Mouse (Mus musculus) heart, adult 9 months (tissue): Measurements from ENCODE around the gene Tulp2.
"Not testable (repeated sequence)": the region's sequence is repeated elsewhere in the genome, so short reads cannot be mapped to it uniquely, and the experiment has no call there.

Experiments used
- DNase-seq, 2 experiments: peaks; one replicate each; pipeline ENCODE4 v3.0.0; 2022; ENCODE audit warnings: low spot score in 2 of 2

The Tulp2 gene

DNA sequence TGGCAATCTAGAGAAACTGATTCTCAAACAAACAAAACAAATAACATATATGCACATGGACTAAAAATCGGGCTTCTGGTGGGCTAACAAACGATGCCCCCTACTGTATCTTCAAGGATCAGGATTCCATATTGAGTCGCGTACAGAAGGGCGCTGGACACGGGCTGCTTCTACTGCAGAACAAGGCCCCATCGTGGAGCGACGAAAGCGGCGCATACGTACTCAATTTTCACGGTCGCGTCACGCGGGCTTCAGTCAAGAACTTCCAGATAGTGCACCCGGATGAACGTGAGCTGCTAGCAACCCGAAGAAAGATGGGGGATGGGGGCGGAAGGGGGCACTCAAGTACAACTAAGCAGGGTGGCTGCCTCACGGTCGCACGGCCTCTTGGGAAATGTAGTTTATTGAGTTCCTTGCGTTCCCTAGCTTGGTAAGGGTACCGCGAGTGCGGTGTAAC, 40.1 kb downstream of the Tulp2 start:
- DNase-seq: peak; percentile 88 to 90

DNA sequence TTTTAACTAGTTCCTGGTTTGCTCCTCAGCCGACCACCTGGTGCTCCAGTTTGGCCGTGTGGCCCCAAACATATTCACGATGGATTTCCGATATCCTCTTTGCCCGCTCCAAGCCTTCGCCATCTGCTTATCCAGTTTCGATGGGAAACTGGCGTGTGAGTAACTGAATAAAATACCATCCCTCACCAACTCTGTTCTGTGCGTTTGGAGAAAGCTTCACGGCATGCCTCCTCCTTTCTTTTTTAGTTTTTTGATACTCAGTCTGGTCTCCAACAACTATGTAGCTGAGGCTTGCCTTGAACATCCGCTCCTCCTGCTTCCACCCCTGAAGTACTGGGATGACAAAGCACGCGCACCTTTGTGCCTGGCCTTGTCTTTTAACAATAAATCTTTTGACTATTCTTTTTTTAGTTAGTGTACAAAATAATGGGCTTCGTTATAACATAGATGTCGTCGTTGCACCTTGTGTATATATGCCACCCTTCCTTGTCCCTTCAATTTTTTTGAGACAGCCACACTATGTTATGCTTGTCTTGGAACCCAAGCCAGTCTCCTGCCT, 40.6 kb downstream of the Tulp2 start:
- DNase-seq: no peak

DNA sequence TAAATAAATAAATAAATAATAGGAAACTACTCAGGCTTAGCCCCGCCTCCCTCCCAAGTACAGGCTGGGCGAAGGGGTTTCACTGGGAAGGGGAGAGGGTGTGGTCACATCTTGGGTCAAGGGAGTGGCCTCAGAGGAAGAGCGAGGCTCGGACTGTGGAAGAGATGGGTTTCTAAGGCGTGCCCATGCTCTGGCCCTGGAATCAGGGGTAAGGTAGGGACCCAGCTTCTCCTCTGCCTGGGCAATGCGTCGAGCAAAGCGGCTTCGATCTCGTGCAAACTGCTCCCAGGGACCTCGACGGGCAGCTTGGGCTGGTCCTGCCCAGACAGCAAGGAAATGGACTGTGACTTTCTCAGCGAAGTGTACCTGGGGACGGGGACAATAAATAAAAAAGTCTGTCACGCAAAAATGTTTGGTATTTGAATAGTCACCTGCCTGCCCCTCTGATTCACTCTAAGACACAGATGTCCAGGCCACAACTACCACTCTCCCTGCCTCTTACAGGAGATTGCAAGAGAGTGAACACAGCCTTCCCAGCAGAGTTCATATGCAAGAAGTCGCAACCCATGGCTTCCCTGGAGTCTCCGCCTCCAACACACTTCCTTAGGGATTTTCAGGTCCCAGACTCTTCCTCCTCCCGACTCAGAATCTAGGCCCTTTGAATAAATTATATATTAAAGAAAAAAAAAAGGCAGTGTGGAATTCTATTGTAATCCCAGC, 41.4 kb downstream of the Tulp2 start:
- DNase-seq: no peak

DNA sequence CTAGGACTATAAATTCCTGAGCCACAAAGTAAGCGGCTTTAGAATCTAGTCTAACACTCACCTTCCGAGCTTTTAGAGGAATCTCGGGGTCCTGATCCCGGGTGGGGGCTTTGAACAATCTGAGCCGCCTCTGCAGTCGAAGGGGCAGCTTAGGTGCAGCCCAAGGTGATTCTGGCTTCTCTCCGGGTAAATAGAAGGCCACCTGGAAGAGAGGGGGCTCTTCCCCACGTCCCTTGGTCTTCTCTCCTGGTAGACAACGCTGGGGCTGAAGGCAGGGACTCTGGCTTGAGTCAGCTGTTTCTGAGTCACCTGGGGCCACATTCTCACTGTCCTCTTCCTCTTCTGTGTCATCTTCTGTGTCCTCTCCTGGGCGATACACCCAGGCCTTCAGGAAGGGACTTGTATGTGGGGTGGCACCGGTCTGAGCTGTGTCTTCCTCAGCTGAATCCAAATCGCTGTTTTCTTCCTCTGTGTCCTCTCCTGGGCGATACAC, 42.0 kb downstream of the Tulp2 start:
- DNase-seq: no peak

DNA sequence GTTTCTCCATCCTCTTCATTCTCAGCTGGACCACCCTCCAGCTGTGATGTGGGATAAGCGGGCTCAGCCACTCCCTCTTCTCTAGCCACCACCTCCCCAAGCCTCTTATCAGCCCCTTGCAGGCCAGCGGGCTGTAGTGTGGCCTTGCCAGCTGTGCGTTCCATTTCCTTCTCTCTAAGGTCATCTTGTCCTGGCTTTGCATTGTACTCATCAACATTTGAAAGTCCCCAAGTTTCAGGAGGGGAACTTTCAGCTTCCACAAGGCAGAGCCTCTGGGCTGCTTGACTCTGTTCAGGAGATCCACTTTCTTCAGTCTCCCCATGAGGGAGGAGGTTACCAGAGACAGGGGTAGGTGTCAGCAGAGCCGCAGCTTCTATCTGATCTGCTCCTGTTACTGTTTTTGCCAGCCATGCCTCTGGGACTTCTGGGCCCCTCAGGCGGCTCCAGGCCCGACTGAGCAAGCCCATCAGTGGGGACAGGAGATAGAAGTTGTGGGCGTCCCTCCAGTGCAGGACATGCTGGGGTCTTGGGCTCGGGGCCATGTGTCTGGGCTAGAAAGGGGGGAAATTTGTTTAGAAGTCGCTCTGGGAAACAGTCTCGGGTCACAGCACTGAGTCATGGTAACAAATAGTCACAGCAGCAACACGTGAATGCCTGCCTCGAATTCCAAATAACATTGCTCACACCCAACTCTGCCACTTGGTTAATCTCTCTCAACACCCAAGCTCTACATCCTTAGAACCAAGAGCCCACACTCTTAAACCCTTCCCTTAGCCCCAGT, 43.4 kb downstream of the Tulp2 start:
- peak; percentile 67 to 70 for DNase-seq

DNA sequence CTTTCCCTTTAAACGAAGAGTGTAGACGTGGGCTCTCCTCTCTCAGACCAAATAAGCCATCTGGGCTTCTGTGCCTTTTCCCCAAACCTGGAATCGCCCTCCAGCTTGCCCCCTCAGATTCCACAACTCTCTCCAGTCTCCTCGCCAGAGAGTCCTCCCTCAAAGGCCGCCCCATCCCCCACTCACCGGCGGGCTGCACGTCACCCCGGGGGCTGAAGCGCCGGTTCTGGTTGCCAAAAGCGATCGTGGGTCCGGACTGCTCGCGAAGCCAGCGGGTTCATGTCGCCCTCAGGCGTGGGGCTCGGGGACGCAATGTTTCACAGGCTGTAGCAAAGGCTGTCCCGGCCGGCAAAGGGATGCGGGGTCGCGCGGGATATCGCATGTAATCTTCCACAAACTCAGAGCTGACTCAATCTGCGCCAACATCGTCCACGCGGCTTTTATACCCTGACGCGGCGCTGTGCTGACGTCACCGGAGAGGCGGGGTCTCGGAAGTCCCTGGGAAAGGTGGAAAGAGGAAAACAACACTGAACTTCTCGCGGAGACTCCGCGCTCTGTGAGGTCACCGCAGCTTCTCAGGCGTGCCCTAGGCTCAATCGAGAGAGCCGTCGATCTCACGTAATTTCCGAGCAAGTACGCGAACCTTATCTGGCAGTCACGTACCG, 44.3 kb downstream of the Tulp2 start, which contains the start of the genes Ppp1r15a and Plekha4:
Ppp1r15a (minus strand) TSS at position 460 of the 665 bp plus-strand sequence.
Plekha4 (plus strand) TSS at position 522 of the 665 bp plus-strand sequence.
- DNase-seq: peak; percentile 95 to 97

DNA sequence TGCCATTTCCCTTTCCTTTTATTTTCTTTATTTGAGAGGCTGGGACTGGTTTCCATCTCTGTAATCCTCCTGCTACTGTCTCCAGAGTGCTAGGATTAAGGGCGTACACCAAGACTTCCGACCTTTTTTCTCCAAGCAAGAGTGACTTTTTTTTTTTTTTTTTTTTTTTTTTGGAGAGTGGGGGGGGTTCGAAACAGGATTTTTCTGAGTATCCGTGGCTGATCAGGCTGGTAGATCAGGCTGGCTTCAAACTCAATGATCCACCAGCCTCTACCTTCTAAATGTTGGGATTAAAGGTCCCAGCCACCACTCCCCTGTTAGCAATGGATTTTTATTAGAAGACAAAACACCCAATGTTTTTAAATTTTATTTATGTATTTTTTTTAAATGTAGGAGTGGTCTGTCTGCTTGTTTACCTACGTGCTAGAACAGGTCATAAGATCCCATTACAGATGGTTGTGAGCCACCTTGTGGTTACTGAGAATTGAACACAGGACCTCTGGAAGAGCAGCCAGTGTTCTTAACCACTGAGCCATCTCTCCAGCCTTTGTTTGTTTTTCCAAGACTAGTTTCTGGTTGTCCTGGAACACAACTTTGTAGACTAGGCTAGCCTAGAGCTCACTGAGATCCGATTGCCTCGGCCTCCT, 44.9 kb downstream of the Tulp2 start:
- peak in 1 of 2 experiments; percentile 43 for DNase-seq

DNA sequence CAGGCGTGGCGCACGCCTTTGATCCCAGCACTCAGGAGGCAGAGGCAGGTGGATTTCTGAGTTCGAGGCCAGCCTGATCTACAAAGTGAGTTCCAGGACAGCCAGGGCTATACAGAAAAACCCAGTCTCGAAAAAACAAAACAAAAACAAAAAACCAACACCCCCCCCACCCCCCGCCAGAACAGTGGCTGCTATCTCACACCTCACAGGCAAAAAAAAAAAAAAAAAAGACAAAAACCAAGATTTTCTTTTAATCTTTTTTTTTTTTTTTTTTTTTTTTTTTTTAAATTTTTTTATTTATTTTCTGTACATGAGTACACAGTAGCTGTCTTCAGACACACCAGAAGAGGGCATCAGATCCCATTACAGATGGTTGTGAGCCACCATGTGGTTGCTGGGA, 45.5 kb downstream of the Tulp2 start:
- not testable (repeated sequence) for DNase-seq

DNA sequence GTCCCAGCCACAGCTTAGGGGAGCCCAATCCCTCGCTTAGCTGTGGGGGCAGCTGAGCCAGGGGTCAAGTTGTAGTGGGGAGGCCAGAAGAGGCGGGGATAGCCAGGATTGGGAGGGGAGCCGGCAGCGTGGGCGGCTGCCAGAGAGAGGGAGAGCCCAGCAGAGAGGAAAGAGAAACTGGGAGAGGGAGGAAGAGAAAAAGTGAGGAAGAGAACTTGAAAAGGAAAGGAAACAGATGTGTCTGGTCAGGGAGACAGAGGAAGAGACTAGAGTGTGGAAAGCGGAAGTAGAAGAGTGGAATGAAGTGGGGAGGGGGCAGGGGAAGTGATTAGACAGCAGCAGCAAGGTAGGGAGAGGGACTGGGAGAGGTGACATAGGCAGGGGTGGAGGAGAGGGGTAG, 47.8 kb downstream of the Tulp2 start:
- peak; percentile 43 to 54 for DNase-seq

DNA sequence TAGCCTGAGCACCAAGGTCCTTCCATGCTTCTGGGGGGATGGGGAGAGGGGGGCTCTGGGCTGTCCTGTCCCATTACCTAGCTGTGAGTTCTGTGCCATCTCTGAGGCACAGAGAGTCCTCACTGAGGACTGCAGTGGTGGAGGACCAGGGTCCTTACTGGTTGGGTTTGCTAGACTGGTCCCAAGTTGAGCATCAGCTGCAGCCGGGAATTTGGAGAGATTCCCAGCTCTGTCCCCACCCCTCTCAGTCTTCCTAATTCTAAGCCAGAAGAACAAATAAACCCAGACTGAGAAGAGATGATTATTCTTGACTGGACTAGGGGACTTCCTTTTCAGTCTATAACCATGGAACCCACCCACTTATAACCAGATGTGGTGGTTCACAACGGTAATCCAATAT, 49.0 kb downstream of the Tulp2 start:
- DNase-seq: peak in 1 of 2 experiments; percentile 43

DNA sequence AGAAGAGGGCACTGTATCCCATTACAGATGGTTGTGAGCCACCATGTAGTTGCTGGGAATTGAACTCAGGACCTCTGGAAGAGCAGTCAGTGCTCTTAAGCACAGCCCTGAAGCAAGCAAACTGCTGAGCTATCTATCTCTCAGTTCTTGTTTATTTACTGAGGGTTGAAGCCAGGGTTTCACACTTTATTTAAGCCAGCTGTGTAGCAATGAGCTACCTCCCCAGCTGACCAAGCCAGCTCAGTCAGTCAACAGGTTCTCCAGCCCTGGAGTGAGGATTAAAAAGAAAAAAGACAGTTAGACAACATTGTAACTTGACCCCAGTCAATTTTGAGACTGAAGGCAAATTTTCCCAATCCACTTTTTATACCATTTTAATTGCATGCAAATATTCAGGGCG, 54.0 kb downstream of the Tulp2 start:
- no peak for DNase-seq

DNA sequence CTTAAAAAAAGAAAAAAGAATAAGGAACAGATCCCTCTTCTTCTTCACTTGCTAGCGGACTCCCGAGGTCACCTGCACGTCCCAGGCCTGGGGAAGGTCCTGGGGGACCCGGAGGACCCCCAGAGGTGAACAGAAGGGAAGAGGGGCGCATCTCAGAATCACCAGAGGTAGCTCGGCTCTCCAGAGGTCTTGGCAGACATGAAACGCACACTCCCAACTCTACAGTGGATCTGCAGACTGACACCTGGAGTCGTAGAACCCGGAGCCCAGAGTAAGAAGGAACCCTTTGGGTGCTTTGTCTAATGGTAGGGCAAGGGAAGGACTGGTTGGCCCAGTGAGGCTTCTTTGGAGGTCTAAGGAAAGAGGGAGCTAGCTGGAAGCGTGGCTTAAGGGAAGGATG, 55.9 kb downstream of the Tulp2 start:
- DNase-seq: no peak

DNA sequence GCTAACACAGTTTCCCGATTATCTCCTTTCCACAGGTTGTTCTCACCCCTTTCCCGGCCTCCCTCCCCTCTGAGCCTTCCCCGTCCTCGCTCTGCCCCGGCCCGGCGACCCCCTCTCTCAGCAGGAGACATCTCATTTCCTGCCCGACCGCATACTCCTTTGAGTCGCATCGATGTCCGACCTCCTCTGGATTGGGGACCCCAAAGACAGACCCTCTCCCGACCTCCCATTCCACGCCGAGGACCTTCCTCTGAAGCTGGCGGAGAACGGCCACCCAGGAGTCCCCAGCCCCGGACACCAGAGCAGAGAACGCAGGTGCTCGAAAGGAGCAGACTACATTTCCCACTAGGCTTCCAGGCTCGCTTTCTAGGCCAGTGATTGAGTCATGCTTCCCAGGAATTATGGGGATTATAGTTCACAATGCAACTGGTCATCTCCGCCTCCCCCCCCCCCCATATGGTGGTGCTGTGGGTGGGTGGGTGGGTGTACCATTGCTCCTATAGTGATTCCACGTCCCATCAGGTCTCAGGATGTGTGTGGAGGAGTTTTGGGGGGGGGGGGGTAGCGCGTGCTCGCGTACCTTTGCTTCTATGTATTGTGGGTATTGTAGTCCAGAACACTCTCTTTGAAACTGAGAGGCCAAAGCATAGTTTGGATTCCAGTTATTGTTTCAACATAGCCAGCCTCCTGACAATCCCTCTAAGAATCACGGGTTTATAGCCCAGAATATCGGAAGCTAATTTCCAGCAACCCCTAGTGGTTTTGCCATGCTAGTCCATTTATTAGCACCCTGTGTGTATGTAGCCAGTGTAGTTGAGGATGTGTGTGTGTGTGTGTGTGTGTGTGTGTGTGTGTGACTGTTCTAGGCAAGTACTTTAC, 56.7 kb downstream of the Tulp2 start:
- peak; percentile 53 to 55 for DNase-seq

DNA sequence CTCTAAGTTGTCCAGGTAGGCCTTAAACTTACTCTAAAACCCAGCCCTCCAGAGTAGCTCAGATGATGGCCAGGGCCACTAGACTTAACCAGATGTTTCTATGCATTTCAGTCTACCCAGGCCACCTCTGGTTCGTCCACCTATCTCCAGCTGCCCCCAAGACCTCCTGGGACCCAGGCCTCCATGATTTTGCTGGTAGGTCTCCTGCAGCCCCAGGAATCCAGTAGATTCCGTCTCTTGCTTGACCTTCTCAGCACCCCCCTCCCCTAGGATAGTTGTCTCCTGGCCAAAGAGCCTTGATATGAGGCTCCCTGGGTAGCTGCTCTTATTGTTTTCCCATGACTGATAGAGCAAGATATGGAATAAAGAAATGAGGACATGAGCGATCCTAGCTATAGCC, 57.4 kb downstream of the Tulp2 start:
- no peak for DNase-seq

DNA sequence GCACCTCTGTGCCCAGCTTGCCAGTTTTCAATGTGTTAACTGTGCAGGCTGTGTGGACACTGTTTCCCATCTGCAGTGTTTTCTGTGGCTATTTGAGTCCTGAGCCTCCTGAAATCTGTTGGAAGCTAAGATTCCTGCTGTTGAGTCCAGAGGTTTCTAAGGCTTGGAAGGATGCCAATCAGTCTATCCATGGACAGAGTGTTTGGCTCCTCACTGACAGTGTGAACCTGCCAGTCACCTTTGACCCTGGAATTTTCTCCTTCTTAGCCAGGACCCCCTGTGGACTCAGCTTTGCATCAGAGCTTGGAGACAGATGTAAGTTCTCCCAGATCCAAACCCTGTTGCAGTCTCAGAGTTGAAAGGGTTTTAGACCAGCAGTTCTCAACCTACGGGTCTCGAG, 58.5 kb downstream of the Tulp2 start:
- no peak for DNase-seq

DNA sequence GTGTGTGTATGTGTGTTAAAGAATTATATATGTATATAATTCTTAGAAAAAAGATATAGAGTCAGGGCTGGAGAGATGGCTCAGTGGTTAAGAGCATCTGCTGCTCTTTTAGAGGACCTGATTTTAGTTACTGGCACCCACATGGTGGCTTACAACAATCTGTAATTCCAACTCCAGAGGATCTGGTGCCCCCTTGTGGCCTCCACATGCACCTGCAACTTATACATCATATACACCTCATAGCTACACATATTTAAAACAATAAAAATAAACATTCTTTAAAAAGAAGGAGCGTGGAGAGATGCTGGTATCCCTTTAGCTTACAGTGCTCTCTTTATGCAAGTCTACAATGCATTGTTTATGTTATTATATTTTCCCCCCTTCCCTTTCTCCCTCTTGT, 62.8 kb downstream of the Tulp2 start:
- DNase-seq: no peak

DNA sequence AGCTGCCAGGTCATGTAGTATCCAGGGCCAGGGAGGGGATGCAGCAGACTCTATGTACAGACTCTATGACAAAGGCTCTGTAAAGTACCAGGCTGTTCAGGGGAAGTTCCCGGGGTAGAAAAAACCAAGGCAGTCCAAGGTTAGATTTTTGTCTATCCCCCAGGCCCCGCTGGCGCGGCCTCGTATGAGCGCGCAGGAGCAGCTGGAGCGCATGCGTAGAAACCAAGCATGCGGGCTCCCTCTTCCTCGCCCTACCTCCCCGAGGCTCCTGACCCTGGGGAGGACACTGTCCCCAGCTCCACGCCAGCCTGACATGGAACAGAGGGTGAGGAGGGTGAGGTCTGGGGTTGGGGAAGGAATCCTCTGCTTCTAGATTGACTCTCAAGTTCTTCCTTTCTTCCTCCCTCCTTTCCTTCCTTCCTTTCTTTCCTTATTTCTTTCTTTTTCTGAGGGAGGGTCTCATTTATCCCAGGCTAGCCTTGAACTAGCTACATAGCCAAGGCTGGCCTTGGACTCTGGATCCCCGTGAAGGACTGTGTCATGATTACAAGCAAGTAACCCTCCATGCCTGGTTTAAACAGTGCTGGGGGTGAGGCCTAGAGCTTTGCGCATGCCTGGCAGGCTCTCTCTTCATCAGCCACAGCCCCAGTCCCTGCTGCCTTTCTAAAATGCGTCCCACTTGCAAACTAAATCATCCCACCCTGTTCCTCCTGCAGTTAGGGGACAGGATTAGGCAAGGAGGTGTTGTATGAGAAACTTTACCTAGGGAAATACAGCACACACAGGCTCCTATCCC, 68.2 kb downstream of the Tulp2 start:
- DNase-seq: no peak

DNA sequence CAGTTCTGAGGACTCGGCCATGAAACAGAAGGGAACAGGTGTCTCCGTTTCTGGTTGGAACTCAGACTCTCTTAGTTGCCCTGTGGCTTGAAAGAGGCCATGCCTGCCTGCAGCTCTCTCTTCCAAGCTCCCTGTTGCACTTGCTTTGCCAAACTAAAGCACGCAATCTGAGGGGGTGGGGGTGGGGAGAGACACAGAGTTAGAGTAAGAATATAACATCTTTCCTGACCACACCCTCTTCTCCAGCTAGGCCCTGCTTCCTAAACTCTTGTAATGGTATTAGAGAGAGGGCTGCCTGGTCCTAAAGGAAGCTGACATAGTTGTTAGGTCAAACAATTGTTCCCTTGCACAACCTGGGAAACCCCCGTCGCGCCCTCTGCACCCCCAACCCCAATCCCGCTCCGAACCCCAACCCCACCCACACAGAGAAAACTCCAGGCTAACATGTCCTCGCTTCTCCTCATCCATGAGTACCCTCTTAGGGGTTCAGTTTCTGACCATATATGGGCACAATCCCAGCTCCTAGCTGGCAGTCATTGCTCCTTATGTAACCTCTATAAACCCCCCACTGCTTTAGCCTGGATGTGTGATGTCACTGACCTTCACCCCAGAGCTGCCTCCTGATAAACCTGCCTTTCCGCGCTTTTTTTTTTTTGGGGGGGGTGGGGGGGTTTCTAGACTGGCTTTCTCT, 69.3 kb downstream of the Tulp2 start:
- DNase-seq: no peak

DNA sequence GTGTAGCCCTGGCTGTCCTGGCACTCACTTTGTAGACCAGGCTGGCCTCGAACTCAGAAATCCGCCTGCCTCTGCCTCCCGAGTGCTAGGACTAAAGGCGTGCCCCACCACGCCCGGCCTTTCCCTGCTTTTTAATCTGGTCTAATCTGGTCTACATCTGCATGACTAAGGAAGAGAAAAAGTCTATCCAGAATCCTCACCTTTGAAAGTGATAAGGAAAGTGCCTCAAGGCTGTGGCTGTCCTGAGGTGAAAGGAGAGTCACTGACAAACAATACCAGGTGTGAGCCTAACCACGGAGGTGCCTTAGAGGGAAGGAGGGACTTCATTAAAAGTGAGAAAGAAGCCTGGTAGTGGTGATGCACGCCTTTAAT, 69.8 kb downstream of the Tulp2 start:
- DNase-seq: no peak
